Mouse (Mus musculus): ENCODE data around the gene Pdx1. TPM values are rescaled to one million over a fixed set of nuclear protein-coding genes. Genes with fewer than 3 reads are reported as not detected.

The Pdx1 gene
- polyA plus RNA-seq, 1 experiment, result not detected

GRCm38 (mm10) chr5:147277547-147277925, 7.8 kb downstream of the Pdx1 start:
- TF ChIP-seq POLR2A (IDR thresholded peaks at IDR 0.05; ENCODE audit: control insufficient read depth, extremely low read depth, insufficient read depth, low read length, poor library complexity), result no peak
- no peak for TF ChIP-seq CTCF (IDR thresholded peaks at IDR 0.05; ENCODE audit: borderline replicate concordance, control insufficient read depth, extremely low read depth, insufficient read depth, low read length, poor library complexity)
- Histone ChIP-seq H3K36me3 (ENCODE audit: control insufficient read depth, insufficient read depth, low read length) (no peaks in the 10 kb centered on the region), H3K4me3 (ENCODE audit: control insufficient read depth, insufficient read depth, low read length) (no peak overlapping the region), H3K27ac (ENCODE audit: control insufficient read depth, insufficient read depth, low read length) (no peak overlapping the region), H3K27me3 (ENCODE audit: control insufficient read depth, insufficient read depth, low read length) (peaks cover 37% of the 10 kb centered on the region), H3K4me1 (replicated peaks; ENCODE audit: control insufficient read depth, insufficient read depth, low read length) (no peaks in the 10 kb centered on the region)
- 5% methylated on average over 13 of the region's 13 CpGs for WGBS
- DNase-seq, result no peak

- WGBS, result 74% methylated on average over 4 of the region's 4 CpGs
- no peak for TF ChIP-seq POLR2A (IDR thresholded peaks at IDR 0.05; ENCODE audit: control insufficient read depth, extremely low read depth, insufficient read depth, low read length, poor library complexity)
- no peak for DNase-seq
- H3K27ac ChIP-seq (ENCODE audit: control insufficient read depth, insufficient read depth, low read length), result no peak overlapping the region
- no peaks in the 10 kb centered on the region for H3K4me1 ChIP-seq (replicated peaks; ENCODE audit: control insufficient read depth, insufficient read depth, low read length)
- no peak overlapping the region for H3K4me3 ChIP-seq (ENCODE audit: control insufficient read depth, insufficient read depth, low read length)
- no peaks in the 10 kb centered on the region for H3K36me3 ChIP-seq (ENCODE audit: control insufficient read depth, insufficient read depth, low read length)
- no peaks in the 10 kb centered on the region for H3K27me3 ChIP-seq (ENCODE audit: control insufficient read depth, insufficient read depth, low read length)
These were observed 14.6 kb downstream of the Pdx1 start for GRCm38 (mm10) chr5:147284365-147284764.

GRCm38 (mm10) chr5:147291764-147292505, 22.2 kb downstream of the Pdx1 start:
- no peak overlapping the region for H3K27ac ChIP-seq (ENCODE audit: control insufficient read depth, insufficient read depth, low read length)
- H3K4me1 ChIP-seq (replicated peaks; ENCODE audit: control insufficient read depth, insufficient read depth, low read length), result no peaks in the 10 kb centered on the region
- H3K4me3 ChIP-seq (ENCODE audit: control insufficient read depth, insufficient read depth, low read length), result no peak overlapping the region
- H3K27me3 ChIP-seq (ENCODE audit: control insufficient read depth, insufficient read depth, low read length), result no peaks in the 10 kb centered on the region; the same call in 1 of the 2 replicates
- DNase-seq, result no peak
- no peaks in the 10 kb centered on the region for H3K36me3 ChIP-seq (ENCODE audit: control insufficient read depth, insufficient read depth, low read length)
- 11% methylated on average over 16 of the region's 16 CpGs for WGBS
- TF ChIP-seq CTCF (IDR thresholded peaks at IDR 0.05; ENCODE audit: borderline replicate concordance, control insufficient read depth, extremely low read depth, insufficient read depth, low read length, poor library complexity) (no peak), POLR2A (IDR thresholded peaks at IDR 0.05; ENCODE audit: control insufficient read depth, extremely low read depth, insufficient read depth, low read length, poor library complexity) (no peak)

DNA sequence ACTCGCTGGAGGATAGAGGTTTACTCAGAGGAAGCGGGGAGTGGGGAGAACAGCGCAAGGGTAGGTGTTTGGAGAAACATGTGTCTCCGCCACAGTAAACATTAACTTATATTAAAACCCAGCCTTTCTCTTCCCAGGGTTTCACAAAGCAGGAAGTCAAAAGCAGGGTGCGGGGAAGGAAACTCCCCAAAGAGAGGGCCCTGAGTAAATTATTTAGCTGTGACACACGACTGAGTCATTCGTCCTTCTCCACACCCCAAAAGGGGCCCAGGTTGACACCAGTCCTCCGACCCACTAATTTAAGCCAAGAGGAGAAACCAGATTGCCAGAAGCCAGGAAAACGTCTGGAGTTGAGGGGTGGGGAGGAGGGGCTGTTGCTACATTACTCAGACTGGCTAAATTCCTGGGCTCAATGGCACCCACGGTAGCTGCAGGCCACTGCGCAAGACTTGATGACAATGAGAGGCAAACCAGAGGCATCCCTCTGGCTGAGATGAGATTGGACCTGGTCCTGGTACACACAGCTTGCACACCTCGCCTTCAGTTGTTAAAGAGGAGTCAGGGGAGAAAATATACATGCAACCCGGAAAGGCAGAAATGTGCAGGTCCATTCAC, 22.9 kb downstream of the Pdx1 start:
- TF ChIP-seq CTCF (IDR thresholded peaks at IDR 0.05; ENCODE audit: borderline replicate concordance, control insufficient read depth, extremely low read depth, insufficient read depth, low read length, poor library complexity) (no peak), POLR2A (IDR thresholded peaks at IDR 0.05; ENCODE audit: control insufficient read depth, extremely low read depth, insufficient read depth, low read length, poor library complexity) (no peak)
- no peaks in the 10 kb centered on the region for H3K4me1 ChIP-seq (replicated peaks; ENCODE audit: control insufficient read depth, insufficient read depth, low read length)
- no peak for DNase-seq
- H3K36me3 ChIP-seq (ENCODE audit: control insufficient read depth, insufficient read depth, low read length), result no peaks in the 10 kb centered on the region
- H3K4me3 ChIP-seq (ENCODE audit: control insufficient read depth, insufficient read depth, low read length), result no peak overlapping the region
- no peaks in the 10 kb centered on the region; the same call in 1 of the 2 replicates for H3K27me3 ChIP-seq (ENCODE audit: control insufficient read depth, insufficient read depth, low read length)
- 31% methylated on average over 13 of the region's 13 CpGs for WGBS
- no peak overlapping the region for H3K27ac ChIP-seq (ENCODE audit: control insufficient read depth, insufficient read depth, low read length)

DNA sequence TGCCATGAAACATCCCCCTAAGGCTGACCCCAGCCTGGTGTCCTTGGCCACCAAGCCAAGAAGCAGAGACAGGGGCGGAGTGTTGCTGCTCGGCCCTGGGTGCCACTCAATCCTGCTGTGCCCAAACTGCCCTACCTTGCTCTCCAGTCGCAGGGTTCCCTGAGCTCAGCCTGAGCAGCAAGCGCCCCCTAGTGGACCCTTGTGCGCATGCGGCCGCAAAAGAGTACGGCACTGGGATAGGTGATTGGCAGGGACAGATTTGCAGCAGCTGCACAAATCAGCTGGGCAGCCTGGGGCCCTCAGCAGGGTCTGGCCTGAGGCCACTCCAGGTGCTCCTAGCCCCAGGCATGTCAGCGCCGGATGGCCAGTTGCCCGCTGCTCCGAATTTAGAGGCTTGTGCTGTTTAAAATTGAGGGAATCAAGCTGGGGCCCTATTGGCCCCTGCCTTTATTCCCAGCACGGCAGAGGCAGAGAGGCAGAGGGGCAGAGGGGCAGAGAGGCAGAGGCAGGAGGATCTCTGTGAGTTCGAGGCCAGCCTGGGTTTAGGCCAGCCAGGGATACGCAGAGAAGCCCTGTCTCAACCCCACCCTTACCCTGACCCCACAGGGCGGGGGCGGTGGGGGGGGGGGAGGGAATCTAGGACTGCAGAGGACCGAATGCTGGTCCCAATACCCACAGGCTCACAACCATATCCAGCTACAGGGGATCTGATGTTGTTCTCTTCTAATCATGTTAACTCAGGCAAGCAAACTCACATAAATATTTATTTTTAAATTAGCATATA, 23.6 kb downstream of the Pdx1 start:
- 25% methylated on average over 18 of the region's 18 CpGs for WGBS
- H3K36me3 ChIP-seq (ENCODE audit: control insufficient read depth, insufficient read depth, low read length), result no peaks in the 10 kb centered on the region
- H3K4me1 ChIP-seq (replicated peaks; ENCODE audit: control insufficient read depth, insufficient read depth, low read length), result no peaks in the 10 kb centered on the region
- no peak overlapping the region for H3K4me3 ChIP-seq (ENCODE audit: control insufficient read depth, insufficient read depth, low read length)
- TF ChIP-seq CTCF (IDR thresholded peaks at IDR 0.05; ENCODE audit: borderline replicate concordance, control insufficient read depth, extremely low read depth, insufficient read depth, low read length, poor library complexity) (peak; percentile 95), POLR2A (IDR thresholded peaks at IDR 0.05; ENCODE audit: control insufficient read depth, extremely low read depth, insufficient read depth, low read length, poor library complexity) (no peak)
- peak; percentile 61 for DNase-seq
- H3K27me3 ChIP-seq (ENCODE audit: control insufficient read depth, insufficient read depth, low read length), result no peaks in the 10 kb centered on the region; the same call in 1 of the 2 replicates
- H3K27ac ChIP-seq (ENCODE audit: control insufficient read depth, insufficient read depth, low read length), result no peak overlapping the region

GRCm38 (mm10) chr5:147294121-147294520, 24.4 kb downstream of the Pdx1 start:
- no peak overlapping the region for H3K27ac ChIP-seq (ENCODE audit: control insufficient read depth, insufficient read depth, low read length)
- no peaks in the 10 kb centered on the region for H3K36me3 ChIP-seq (ENCODE audit: control insufficient read depth, insufficient read depth, low read length)
- H3K4me1 ChIP-seq (replicated peaks; ENCODE audit: control insufficient read depth, insufficient read depth, low read length), result no peaks in the 10 kb centered on the region
- no peaks in the 10 kb centered on the region; the same call in 1 of the 2 replicates for H3K27me3 ChIP-seq (ENCODE audit: control insufficient read depth, insufficient read depth, low read length)
- 18% methylated on average over 20 of the region's 20 CpGs for WGBS
- H3K4me3 ChIP-seq (ENCODE audit: control insufficient read depth, insufficient read depth, low read length), result no peak overlapping the region
- peak; percentile 19 for DNase-seq
- TF ChIP-seq CTCF (IDR thresholded peaks at IDR 0.05; ENCODE audit: borderline replicate concordance, control insufficient read depth, extremely low read depth, insufficient read depth, low read length, poor library complexity) (no peak), POLR2A (IDR thresholded peaks at IDR 0.05; ENCODE audit: control insufficient read depth, extremely low read depth, insufficient read depth, low read length, poor library complexity) (no peak)
